Mouse (Mus musculus): ENCODE results near the gene Olfr1425. TPM values are rescaled to one million over a fixed set of nuclear protein-coding genes. Genes with fewer than 3 reads are reported as not detected.
"Not testable (repeated sequence)": the region's sequence is repeated elsewhere in the genome, so short reads cannot be mapped to it uniquely, and the experiment has no call there.

Olfr1425 gene
- polyA plus RNA-seq (2015; fragmentation: Nextera tagmentation; extraction: Ambion mirVana): not detected in 2 replicates

DNA sequence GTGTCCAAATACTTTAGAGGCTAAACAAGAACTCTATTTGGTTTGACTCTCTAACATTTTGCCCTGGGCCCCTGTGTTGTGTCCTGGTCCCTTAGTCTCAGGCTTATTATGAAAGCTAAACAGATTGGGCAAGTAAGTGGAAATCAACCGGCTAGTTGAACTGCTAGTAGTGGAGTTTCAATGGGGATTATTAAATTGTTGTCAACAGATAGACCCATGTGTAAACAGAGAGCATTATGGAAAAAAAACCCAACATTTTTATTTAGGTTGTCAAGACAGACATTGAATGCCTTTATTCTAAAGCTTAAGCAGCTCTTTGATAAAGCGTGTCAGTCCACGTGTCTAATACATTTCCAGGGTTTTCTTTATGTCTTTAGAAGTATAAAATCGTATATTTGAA lies at the start of gene Olfr1425:
Gene Olfr1425, minus strand, starts transcription at position 101 of the 400 bp plus-strand sequence.
- 80% methylated on average over 4 of the region's 4 CpGs for WGBS
- not testable (repeated sequence) for H3K4me1 ChIP-seq (ENCODE audit: control insufficient read depth, insufficient read depth, low read length); H3K36me3 ChIP-seq (ENCODE audit: control insufficient read depth, insufficient read depth, low read length); ATAC-seq; H3K9ac ChIP-seq (ENCODE audit: low read depth, low read length); H3K27me3 ChIP-seq (ENCODE audit: control insufficient read depth, insufficient read depth, low read depth, low read length); H3K9me3 ChIP-seq (replicated peaks; ENCODE audit: control insufficient read depth, low read length, poor library complexity, severe bottlenecking); H3K4me3 ChIP-seq (ENCODE audit: low read depth, low read length); H3K27ac ChIP-seq (ENCODE audit: low read length); H3K4me2 ChIP-seq (ENCODE audit: low read length)

- WGBS: 81% methylated on average over 3 of the region's 3 CpGs
- H3K27ac ChIP-seq (ENCODE audit: low read length): no peak within 1 kb of the TSS
- no peaks in the 10 kb centered on the region for H3K9me3 ChIP-seq (replicated peaks; ENCODE audit: control insufficient read depth, low read length, poor library complexity, severe bottlenecking)
- H3K27me3 ChIP-seq (ENCODE audit: control insufficient read depth, insufficient read depth, low read depth, low read length): no peaks in the 10 kb centered on the region
- H3K4me1 ChIP-seq (ENCODE audit: control insufficient read depth, insufficient read depth, low read length): no peaks in the 10 kb centered on the region
- H3K4me3 ChIP-seq (ENCODE audit: low read depth, low read length): no peak within 1 kb of the TSS
- no peak for ATAC-seq
- no peak within 1 kb of the TSS for H3K4me2 ChIP-seq (ENCODE audit: low read length)
- no peaks in the 10 kb centered on the region for H3K36me3 ChIP-seq (ENCODE audit: control insufficient read depth, insufficient read depth, low read length)
- H3K9ac ChIP-seq (ENCODE audit: low read depth, low read length): no peak within 1 kb of the TSS
Observed at GRCm38 (mm10) chr19:12123103-12123502, 45.6 kb upstream of the Olfr1425 start, which contains the start of gene Olfr76. Olfr76 (minus strand) TSS chr19:12123203.

- H3K9me3 ChIP-seq (replicated peaks; ENCODE audit: control insufficient read depth, low read length, poor library complexity, severe bottlenecking): no peaks in the 10 kb centered on the region
- no peaks in the 10 kb centered on the region for H3K36me3 ChIP-seq (ENCODE audit: control insufficient read depth, insufficient read depth, low read length)
- no peak overlapping the region for H3K4me2 ChIP-seq (ENCODE audit: low read length)
- no peaks in the 10 kb centered on the region for H3K27me3 ChIP-seq (ENCODE audit: control insufficient read depth, insufficient read depth, low read depth, low read length)
- H3K9ac ChIP-seq (ENCODE audit: low read depth, low read length): no peak overlapping the region
- no peak for ATAC-seq
- WGBS: 89% methylated on average over 3 of the region's 3 CpGs
- no peaks in the 10 kb centered on the region for H3K4me1 ChIP-seq (ENCODE audit: control insufficient read depth, insufficient read depth, low read length)
- no peak overlapping the region for H3K27ac ChIP-seq (ENCODE audit: low read length)
- no peak overlapping the region for H3K4me3 ChIP-seq (ENCODE audit: low read depth, low read length)
Observed at GRCm38 (mm10) chr19:12116464-12116863, 38.9 kb upstream of the Olfr1425 start.

- H3K9ac ChIP-seq (ENCODE audit: low read depth, low read length): no peak within 1 kb of the TSS
- no peaks in the 10 kb centered on the region for H3K9me3 ChIP-seq (replicated peaks; ENCODE audit: control insufficient read depth, low read length, poor library complexity, severe bottlenecking)
- no peaks in the 10 kb centered on the region for H3K27me3 ChIP-seq (ENCODE audit: control insufficient read depth, insufficient read depth, low read depth, low read length)
- no peak for ATAC-seq
- H3K27ac ChIP-seq (ENCODE audit: low read length): no peak within 1 kb of the TSS
- 80% methylated on average over 1 of the region's 1 CpGs for WGBS
- no peak within 1 kb of the TSS for H3K4me3 ChIP-seq (ENCODE audit: low read depth, low read length)
- H3K36me3 ChIP-seq (ENCODE audit: control insufficient read depth, insufficient read depth, low read length): no peaks in the 10 kb centered on the region
- no peak within 1 kb of the TSS for H3K4me2 ChIP-seq (ENCODE audit: low read length)
- no peaks in the 10 kb centered on the region for H3K4me1 ChIP-seq (ENCODE audit: control insufficient read depth, insufficient read depth, low read length)
Observed at GRCm38 (mm10) chr19:12115797-12116196, 38.3 kb upstream of the Olfr1425 start, which contains the start of gene Olfr1428. Olfr1428 (minus strand) TSS chr19:12115897.

DNA sequence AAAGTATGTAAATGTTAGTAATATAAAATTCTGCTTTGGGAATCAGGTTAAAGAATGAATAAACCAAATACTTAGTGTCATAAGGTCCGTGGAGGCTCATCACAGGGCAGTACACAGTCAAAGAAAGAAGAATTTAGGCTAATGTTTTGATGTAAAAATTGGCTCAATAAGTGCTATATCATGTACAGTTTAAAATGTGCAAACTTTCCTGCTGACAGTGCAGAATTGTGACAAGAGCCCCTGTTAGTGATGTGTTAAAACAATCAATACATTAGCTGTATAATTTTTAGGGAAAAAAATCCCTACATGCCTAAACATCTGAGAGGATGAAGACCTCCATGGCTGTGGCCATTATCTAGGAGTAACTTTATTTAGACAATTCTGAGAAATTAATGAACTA lies 36.3 kb upstream of the Olfr1425 start:
- ATAC-seq: no peak
- H3K9ac ChIP-seq (ENCODE audit: low read depth, low read length): no peak overlapping the region
- H3K4me2 ChIP-seq (ENCODE audit: low read length): no peak overlapping the region
- 54% methylated on average over 1 of the region's 1 CpGs for WGBS
- H3K4me3 ChIP-seq (ENCODE audit: low read depth, low read length): no peak overlapping the region
- no peaks in the 10 kb centered on the region for H3K27me3 ChIP-seq (ENCODE audit: control insufficient read depth, insufficient read depth, low read depth, low read length)
- H3K36me3 ChIP-seq (ENCODE audit: control insufficient read depth, insufficient read depth, low read length): no peaks in the 10 kb centered on the region
- H3K9me3 ChIP-seq (replicated peaks; ENCODE audit: control insufficient read depth, low read length, poor library complexity, severe bottlenecking): no peaks in the 10 kb centered on the region
- H3K4me1 ChIP-seq (ENCODE audit: control insufficient read depth, insufficient read depth, low read length): no peaks in the 10 kb centered on the region
- no peak overlapping the region for H3K27ac ChIP-seq (ENCODE audit: low read length)

- H3K27me3 ChIP-seq (ENCODE audit: control insufficient read depth, insufficient read depth, low read depth, low read length): no peaks in the 10 kb centered on the region
- no peaks in the 10 kb centered on the region for H3K9me3 ChIP-seq (replicated peaks; ENCODE audit: control insufficient read depth, low read length, poor library complexity, severe bottlenecking)
- no peaks in the 10 kb centered on the region for H3K36me3 ChIP-seq (ENCODE audit: control insufficient read depth, insufficient read depth, low read length)
- H3K4me2 ChIP-seq (ENCODE audit: low read length): no peak overlapping the region
- WGBS: 68% methylated on average over 1 of the region's 1 CpGs
- no peak overlapping the region for H3K27ac ChIP-seq (ENCODE audit: low read length)
- no peaks in the 10 kb centered on the region for H3K4me1 ChIP-seq (ENCODE audit: control insufficient read depth, insufficient read depth, low read length)
- H3K4me3 ChIP-seq (ENCODE audit: low read depth, low read length): no peak overlapping the region
- ATAC-seq: no peak
- H3K9ac ChIP-seq (ENCODE audit: low read depth, low read length): no peak overlapping the region
Observed at GRCm38 (mm10) chr19:12104541-12104940, 27.0 kb upstream of the Olfr1425 start.

GRCm38 (mm10) chr19:12103234-12103633 lies 25.7 kb upstream of the Olfr1425 start, which contains the start of gene Olfr1427:
Olfr1427 (minus strand) TSS chr19:12103334.
- Histone ChIP-seq H3K27me3 (ENCODE audit: control insufficient read depth, insufficient read depth, low read depth, low read length) (no peaks in the 10 kb centered on the region), H3K36me3 (ENCODE audit: control insufficient read depth, insufficient read depth, low read length) (no peaks in the 10 kb centered on the region), H3K4me1 (ENCODE audit: control insufficient read depth, insufficient read depth, low read length) (no peaks in the 10 kb centered on the region), H3K9me3 (replicated peaks; ENCODE audit: control insufficient read depth, low read length, poor library complexity, severe bottlenecking) (no peaks in the 10 kb centered on the region), H3K27ac (ENCODE audit: low read length) (no peak within 1 kb of the TSS), H3K4me3 (ENCODE audit: low read depth, low read length) (no peak within 1 kb of the TSS), H3K9ac (ENCODE audit: low read depth, low read length) (no peak within 1 kb of the TSS), H3K4me2 (ENCODE audit: low read length) (no peak within 1 kb of the TSS)
- ATAC-seq: no peak
- 92% methylated on average over 2 of the region's 2 CpGs for WGBS

DNA sequence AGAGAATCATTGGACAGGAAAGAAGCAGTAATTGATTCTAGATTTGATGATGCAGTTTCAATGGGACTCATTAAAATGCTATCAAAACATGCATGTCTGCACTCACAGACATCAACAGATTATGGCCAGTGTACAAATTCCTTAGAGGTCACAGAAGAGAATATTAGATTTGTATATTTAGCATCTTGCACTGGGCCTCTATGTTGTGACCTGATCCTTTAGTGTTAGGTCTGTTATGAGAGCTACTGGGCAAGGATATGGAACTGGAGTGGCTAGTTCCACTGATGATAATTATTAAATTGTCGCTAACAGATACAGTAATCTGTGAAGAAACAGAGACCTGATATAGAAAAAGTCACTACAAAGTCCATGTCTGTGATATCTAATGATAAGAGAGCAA lies 14.4 kb upstream of the Olfr1425 start, which contains the start of gene Olfr1426:
Gene Olfr1426, minus strand, starts transcription at position 101 of the 400 bp plus-strand sequence.
- ATAC-seq: no peak
- H3K27ac ChIP-seq (ENCODE audit: low read length): no peak within 1 kb of the TSS
- H3K4me3 ChIP-seq (ENCODE audit: low read depth, low read length): no peak within 1 kb of the TSS
- no peaks in the 10 kb centered on the region for H3K27me3 ChIP-seq (ENCODE audit: control insufficient read depth, insufficient read depth, low read depth, low read length)
- H3K9me3 ChIP-seq (replicated peaks; ENCODE audit: control insufficient read depth, low read length, poor library complexity, severe bottlenecking): no peaks in the 10 kb centered on the region
- no peaks in the 10 kb centered on the region for H3K4me1 ChIP-seq (ENCODE audit: control insufficient read depth, insufficient read depth, low read length)
- WGBS: 79% methylated on average over 1 of the region's 1 CpGs
- H3K4me2 ChIP-seq (ENCODE audit: low read length): no peak within 1 kb of the TSS
- H3K36me3 ChIP-seq (ENCODE audit: control insufficient read depth, insufficient read depth, low read length): no peaks in the 10 kb centered on the region
- H3K9ac ChIP-seq (ENCODE audit: low read depth, low read length): no peak within 1 kb of the TSS

GRCm38 (mm10) chr19:12069546-12069945 lies 8.0 kb downstream of the Olfr1425 start:
- not testable (repeated sequence) for H3K4me3 ChIP-seq (ENCODE audit: low read depth, low read length); H3K9me3 ChIP-seq (replicated peaks; ENCODE audit: control insufficient read depth, low read length, poor library complexity, severe bottlenecking); H3K4me1 ChIP-seq (ENCODE audit: control insufficient read depth, insufficient read depth, low read length); H3K27me3 ChIP-seq (ENCODE audit: control insufficient read depth, insufficient read depth, low read depth, low read length); H3K4me2 ChIP-seq (ENCODE audit: low read length); H3K27ac ChIP-seq (ENCODE audit: low read length); H3K9ac ChIP-seq (ENCODE audit: low read depth, low read length); H3K36me3 ChIP-seq (ENCODE audit: control insufficient read depth, insufficient read depth, low read length); ATAC-seq
- WGBS: 81% methylated on average over 1 of the region's 1 CpGs

All from midbrain, embryonic 16.5 days (tissue).